Mouse (Mus musculus) E14TG2a.4 (cell line): ENCODE results near the gene Auh.

ENCODE experiments used
- CTCF ChIP-seq: conservative IDR thresholded peaks from 2 replicates; pipeline ENCODE4 v1.5.1; 2014; ENCODE audit warnings: low read length
- NANOG ChIP-seq: IDR thresholded peaks from 2 replicates; pipeline ENCODE4 v1.6.1; 2014; ENCODE audit warnings: borderline replicate concordance, low read length, mixed read lengths
- POU5F1 ChIP-seq: IDR thresholded peaks from 2 replicates; pipeline ENCODE4 v1.6.1; 2014; ENCODE audit warnings: low read length, borderline replicate concordance

- TF ChIP-seq CTCF (no peak), NANOG (no peak), POU5F1 (no peak)
Observed at GRCm38 (mm10) chr13:52813750-52814149, 115.7 kb downstream of the Auh start.
